Mouse (Mus musculus) stomach, postnatal 0 days (tissue): Measurements from ENCODE around the gene Bub1.

ENCODE experiments used
- CTCF ChIP-seq: IDR thresholded peaks from 2 replicates; pipeline ENCODE4 v1.5.1; 2016; ENCODE audit warnings: antibody characterized with exemption, low read depth, mild to moderate bottlenecking, moderate library complexity
- EP300 ChIP-seq: optimal IDR thresholded peaks from 2 replicates; pipeline ENCODE3; 2016; ENCODE audit warnings: antibody characterized with exemption

DNA sequence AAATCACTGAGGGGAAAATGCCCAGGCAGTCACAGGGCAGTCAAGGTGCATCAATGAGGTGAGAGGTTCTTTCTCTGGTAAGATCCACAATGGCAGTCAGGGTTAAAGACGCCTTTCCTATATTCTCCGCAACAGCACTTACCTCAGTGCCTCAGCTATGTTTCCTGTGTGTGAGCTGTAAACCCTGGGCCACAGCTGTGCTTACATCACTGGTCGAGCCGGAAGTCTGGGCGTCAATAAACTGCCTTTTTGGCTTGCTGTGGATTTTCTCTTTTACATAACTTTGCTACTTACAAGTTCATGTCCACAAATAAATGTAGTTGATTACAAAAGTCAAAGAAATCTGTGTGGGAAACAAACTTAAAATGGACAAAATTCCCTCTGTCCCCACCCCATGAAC is 49.4 kb upstream of the Bub1 start:
- TF ChIP-seq CTCF (no peak), EP300 (no peak)
